Mouse (Mus musculus) CH12.LX (cell line): Measurements from ENCODE around the gene Tbl2. TPM values are rescaled to one million over a fixed set of nuclear protein-coding genes. Genes with fewer than 3 reads are reported as not detected.

ENCODE experiments used
- DNase-seq: peaks from one replicate; pipeline ENCODE4 v3.0.0-alpha.2; 2013; ENCODE audit errors: extremely low read depth
- H3K27ac ChIP-seq: 2 replicates; pipeline ENCODE4 v1.5.1; 2012; ENCODE audit warnings: low read depth, mild to moderate bottlenecking, control low read depth, moderate library complexity; ENCODE audit not compliant: insufficient read depth
- H3K27me3 ChIP-seq: replicated peaks from 2 replicates; pipeline ENCODE3; 2012; ENCODE audit warnings: inconsistent platforms
- H3K36me3 ChIP-seq, 2 experiments: replicated peaks in 1 of 2; 2 replicates each; pipeline versions ENCODE3 to v1.6.1; 2012; ENCODE audit warnings: inconsistent platforms in 1 of 2, low read length in 1 of 2, mild to moderate bottlenecking in 1 of 2, mixed read lengths in 1 of 2, moderate library complexity in 1 of 2; ENCODE audit not compliant: control insufficient read depth in 1 of 2, insufficient read depth in 1 of 2
- H3K4me1 ChIP-seq, 2 experiments: 2 replicates each; pipeline ENCODE4 v1.6.1; 2012; ENCODE audit warnings: inconsistent platforms in 1 of 2, moderate library complexity in 1 of 2; ENCODE audit not compliant: insufficient read depth in 2 of 2, control insufficient read depth in 1 of 2
- H3K4me2 ChIP-seq: 2 replicates; pipeline ENCODE4 v1.6.1; 2012; ENCODE audit warnings: low read depth, mild to moderate bottlenecking, control low read depth; ENCODE audit not compliant: poor library complexity, insufficient read depth, severe bottlenecking
- H3K4me3 ChIP-seq, 3 experiments: fragments of 150-350 bp in 1 of 3; sonication (generic) in 1 of 3; replicated peaks in 1 of 3; 2 replicates each; pipeline versions ENCODE3 to v1.5.1; 2011 to 2012; ENCODE audit warnings: low read depth in 2 of 3, low read length in 2 of 3, mild to moderate bottlenecking in 2 of 3, moderate library complexity in 2 of 3, control low read depth in 1 of 3, improper control_type of control experiment in 1 of 3, inconsistent platforms in 1 of 3, mixed read lengths in 1 of 3; ENCODE audit not compliant: poor library complexity in 1 of 3
- H3K79me2 ChIP-seq: replicated peaks from 2 replicates; pipeline ENCODE4 v1.6.1; 2012; ENCODE audit warnings: mild to moderate bottlenecking, moderate library complexity; ENCODE audit not compliant: control insufficient read depth, poor library complexity, insufficient read depth, severe bottlenecking; ENCODE audit errors: extremely low read depth
- H3K9ac ChIP-seq: 2 replicates; pipeline ENCODE4 v1.6.1; 2012; ENCODE audit warnings: low read depth, mild to moderate bottlenecking, control low read depth, moderate library complexity; ENCODE audit not compliant: insufficient read depth
- H3K9me3 ChIP-seq: replicated peaks from 2 replicates; pipeline ENCODE3; 2012; ENCODE audit warnings: low read length, inconsistent platforms, mixed read lengths
- BHLHE40 ChIP-seq: IDR thresholded peaks from 2 replicates; pipeline ENCODE4 v1.6.1; 2011; ENCODE audit warnings: mild to moderate bottlenecking, low read depth, low read length, improper control_type of control experiment
- CHD2 ChIP-seq: IDR thresholded peaks from 2 replicates; pipeline ENCODE4 v1.6.1; 2011; ENCODE audit warnings: low read length, improper control_type of control experiment
- CTCF ChIP-seq, 2 experiments: IDR thresholded peaks in 1 of 2; conservative IDR thresholded peaks in 1 of 2; 2 replicates each; pipeline ENCODE4 v1.5.1; 2011 to 2012; ENCODE audit warnings: low read depth in 2 of 2, low read length in 2 of 2, improper control_type of control experiment in 1 of 2, inconsistent platforms in 1 of 2, mild to moderate bottlenecking in 1 of 2, moderate library complexity in 1 of 2
- E2F4 ChIP-seq: IDR thresholded peaks from 2 replicates; pipeline ENCODE4 v1.6.1; 2011; ENCODE audit warnings: low read depth, low read length, improper control_type of control experiment; ENCODE audit not compliant: insufficient replicate concordance
- ELF1 ChIP-seq: IDR thresholded peaks from 2 replicates; pipeline ENCODE4 v1.6.1; 2014; ENCODE audit warnings: low read depth, mild to moderate bottlenecking, inconsistent platforms, low read length, improper control_type of control experiment
- ETS1 ChIP-seq: conservative IDR thresholded peaks from 2 replicates; pipeline ENCODE4 v1.6.1; 2012; ENCODE audit warnings: low read depth, mild to moderate bottlenecking, inconsistent platforms, low read length, improper control_type of control experiment, moderate library complexity
- HCFC1 ChIP-seq: IDR thresholded peaks from 2 replicates; pipeline ENCODE4 v1.6.1; 2012; ENCODE audit warnings: low read depth, mild to moderate bottlenecking, inconsistent platforms, low read length, improper control_type of control experiment
- IRF4 ChIP-seq: IDR thresholded peaks from 2 replicates; pipeline ENCODE4 v1.6.1; 2014; ENCODE audit warnings: low read depth, mild to moderate bottlenecking, inconsistent platforms, low read length, improper control_type of control experiment
- MAFK ChIP-seq: IDR thresholded peaks from 2 replicates; pipeline ENCODE4 v1.6.1; 2011; ENCODE audit warnings: low read length, improper control_type of control experiment; ENCODE audit not compliant: insufficient replicate concordance
- MAZ ChIP-seq: IDR thresholded peaks from 2 replicates; pipeline ENCODE4 v1.6.1; 2012; ENCODE audit warnings: low read depth, mild to moderate bottlenecking, inconsistent platforms, low read length, improper control_type of control experiment, moderate library complexity
- MYC ChIP-seq: IDR thresholded peaks from 2 replicates; pipeline ENCODE4 v1.6.1; 2011; ENCODE audit warnings: low read depth, mild to moderate bottlenecking, improper control_type of control experiment, low read length
- NELFE ChIP-seq: IDR thresholded peaks from 2 replicates; pipeline ENCODE4 v1.6.1; 2011; ENCODE audit warnings: low read depth, low read length, improper control_type of control experiment
- PAX5 ChIP-seq: IDR thresholded peaks from 2 replicates; pipeline ENCODE4 v1.6.1; 2012; ENCODE audit warnings: low read length, inconsistent platforms, mixed read lengths
- SMC3 ChIP-seq: IDR thresholded peaks from 2 replicates; pipeline ENCODE4 v1.6.1; 2011; ENCODE audit warnings: low read depth, low read length, improper control_type of control experiment
- USF1 ChIP-seq: IDR thresholded peaks from 2 replicates; pipeline ENCODE4 v1.6.1; 2014; ENCODE audit warnings: low read depth, mild to moderate bottlenecking, inconsistent platforms, low read length, improper control_type of control experiment
- USF2 ChIP-seq: conservative IDR thresholded peaks from 2 replicates; pipeline ENCODE4 v1.6.1; 2011; ENCODE audit warnings: low read depth, low read length, improper control_type of control experiment
- ZC3H11A ChIP-seq: IDR thresholded peaks from 2 replicates; pipeline ENCODE4 v1.6.1; 2012; ENCODE audit warnings: low read depth, mild to moderate bottlenecking, inconsistent platforms, low read length, improper control_type of control experiment
- ZMIZ1 ChIP-seq: IDR thresholded peaks from 2 replicates; pipeline ENCODE4 v1.6.1; 2012; ENCODE audit warnings: low read depth, mild to moderate bottlenecking, inconsistent platforms, low read length, improper control_type of control experiment
- dilution Hi-C: fragments of 300-500 bp; cut with MboI; formaldehyde crosslinking; loops from 2 replicates; pipeline ENCODE4 v1.14.3; 2020; ENCODE audit warnings: low sequenced_read_pairs; ENCODE audit not compliant: extremely low pct_unique_long_range_greater_than_20kb, extremely low pct_ligation_motif_present
- in situ Hi-C: fragments of 300-500 bp; cut with MboI; formaldehyde crosslinking; loops from 3 replicates; pipeline ENCODE4 v1.14.3; 2019; ENCODE audit warnings: low sequenced_read_pairs, low pct_ligation_motif_present, low pct_unique_long_range_greater_than_20kb, mixed read lengths
- polyA plus RNA-seq: library from polyadenylated mRNA; unstranded; fragments of >175 nt; gene quantifications from 2 replicates; pipeline ENCODE4 v1.2.1, GENCODE M21; 2012; ENCODE audit warnings: low read depth; ENCODE audit not compliant: insufficient read length
- total RNA-seq, 2 experiments: library from RNA; depleted of rRNA; stranded (reverse); fragments of 300-350 nt in 1 of 2; fragments of >200 nt in 1 of 2; gene quantifications; 2 replicates each; pipeline ENCODE4 v1.2.3; 2012 to 2014

Gene Tbl2
- total and polyA plus RNA-seq, 3 experiments: 20.0 to 31.9 (median 24.8) TPM

GRCm38 (mm10) chr5:135133736-135134405 lies 15.6 kb upstream of the Tbl2 start:
- Histone ChIP-seq H3K4me1 (peaks cover 6 to 14% of the 10 kb centered on the region in 2 experiments; a peak in 3 of 4 replicates), H3K36me3 (no peaks in the 10 kb centered on the region), H3K79me2 (no peaks in the 10 kb centered on the region), H3K27me3 (peaks cover 89% of the 10 kb centered on the region), H3K9ac (no peak overlapping the region; the same call in 1 of the 2 replicates), H3K4me2 (peak overlapping the region; percentile 70), H3K27ac (no peak overlapping the region), H3K9me3 (peaks cover 26% of the 10 kb centered on the region), H3K4me3 (peak overlapping the region; percentile 34 to 54 (median 40))
- DNase-seq: peak; percentile 73
- in situ Hi-C loops: no loop called here
- TF ChIP-seq BHLHE40 (no peak), MAFK (0 out of 2 replicates have a peak, but pooled peaks have one; percentile 30)
- dilution Hi-C loops: no loop called here

DNA sequence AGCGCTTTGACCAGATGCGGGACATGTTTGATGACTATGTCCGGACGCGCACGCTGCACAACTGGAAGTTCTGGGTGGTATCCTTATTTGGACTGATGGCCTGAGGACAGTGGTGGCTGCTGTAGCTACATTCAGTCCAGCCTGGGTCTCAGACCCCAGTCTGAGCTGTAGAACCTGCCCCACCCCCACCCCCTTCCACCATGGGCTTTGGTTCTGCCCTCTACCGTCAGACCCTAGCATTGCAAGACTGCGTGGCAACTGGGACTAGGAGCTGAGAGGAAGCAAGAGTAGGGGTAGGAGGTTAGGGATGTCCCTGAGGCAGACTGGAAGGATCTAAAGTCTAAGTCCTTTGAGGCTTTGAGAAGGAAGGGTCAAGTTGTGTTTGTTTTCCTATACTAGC lies 14.9 kb upstream of the Tbl2 start:
- H3K36me3 ChIP-seq: no peaks in the 10 kb centered on the region
- no peak overlapping the region; the same call in 1 of the 2 replicates for H3K9ac ChIP-seq
- H3K27ac ChIP-seq: no peak overlapping the region
- H3K4me2 ChIP-seq: peak overlapping the region; percentile 70
- DNase-seq: peak; percentile 71
- peaks cover 6 to 14% of the 10 kb centered on the region in 2 experiments; a peak in 3 of 4 replicates for H3K4me1 ChIP-seq
- in situ Hi-C loops: no loop called here
- H3K79me2 ChIP-seq: no peaks in the 10 kb centered on the region
- peaks cover 89% of the 10 kb centered on the region for H3K27me3 ChIP-seq
- dilution Hi-C loops: no loop called here
- H3K4me3 ChIP-seq: peak overlapping the region; percentile 34 to 54 (median 40)
- TF ChIP-seq USF2 (no peak), SMC3 (peak; percentile 42), CHD2 (peak; percentile 92), ETS1 (no peak), MAZ (0 out of 2 replicates have a peak, but pooled peaks have one; percentile 62), CTCF (conservative IDR thresholded peaks at IDR 0.05 in 1 of 2, IDR thresholded peaks at IDR 0.05 in 1 of 2; ENCODE audit: low read depth in 2 of 2, low read length in 2 of 2) (peak; percentile 76), MYC (0 out of 2 replicates have a peak, but pooled peaks have one; percentile 45), HCFC1 (no peak), PAX5 (no peak), IRF4 (peak; percentile 39; the same call in 1 of the 2 replicates)
- peaks cover 21% of the 10 kb centered on the region for H3K9me3 ChIP-seq

GRCm38 (mm10) chr5:135139881-135140280 lies 9.6 kb upstream of the Tbl2 start:
- dilution Hi-C loops: no loop called here
- Histone ChIP-seq H3K36me3 (no peaks in the 10 kb centered on the region), H3K4me3 (no peak overlapping the region), H3K4me2 (no peak overlapping the region), H3K79me2 (no peaks in the 10 kb centered on the region), H3K27me3 (peaks cover 79% of the 10 kb centered on the region), H3K9me3 (peaks cover 22% of the 10 kb centered on the region), H3K9ac (no peak overlapping the region), H3K4me1 (peaks cover 2 to 3% of the 10 kb centered on the region in 2 experiments; a peak in 3 of 4 replicates), H3K27ac (no peak overlapping the region)
- TF ChIP-seq CHD2: no peak
- TF ChIP-seq ELF1: no peak
- TF ChIP-seq ZMIZ1: no peak
- TF ChIP-seq BHLHE40: no peak
- no peak for TF ChIP-seq ETS1
- TF ChIP-seq USF1: no peak
- no peak for TF ChIP-seq PAX5
- TF ChIP-seq MYC: no peak
- no peak for TF ChIP-seq NELFE
- no peak for TF ChIP-seq CTCF (conservative IDR thresholded peaks at IDR 0.05 in 1 of 2, IDR thresholded peaks at IDR 0.05 in 1 of 2; ENCODE audit: low read depth in 2 of 2, low read length in 2 of 2)
- TF ChIP-seq ZC3H11A: no peak
- TF ChIP-seq SMC3: no peak
- TF ChIP-seq E2F4: no peak
- no peak for DNase-seq
- in situ Hi-C loops: no loop called here
